Mouse (Mus musculus): Measurements from ENCODE around the gene Zbtb45. TPM values are rescaled to one million over a fixed set of nuclear protein-coding genes. Genes with fewer than 3 reads are reported as not detected.

Zbtb45 gene
- polyA plus RNA-seq, 1 experiment from 2014 or later: 29.6 TPM

- 75% methylated on average over 5 of the region's 5 CpGs for WGBS
- Histone ChIP-seq H3K9ac (ENCODE audit: low read depth, low read length) (no peak overlapping the region), H3K36me3 (ENCODE audit: control insufficient read depth, insufficient read depth, low read length) (no peaks in the 10 kb centered on the region), H3K4me3 (ENCODE audit: low read length) (no peak overlapping the region), H3K9me3 (ENCODE audit: control insufficient read depth, low read length) (no peaks in the 10 kb centered on the region), H3K4me1 (ENCODE audit: control insufficient read depth, insufficient read depth, low read length) (peaks cover 5% of the 10 kb centered on the region; the same call in 1 of the 2 replicates), H3K27me3 (ENCODE audit: control insufficient read depth, insufficient read depth, low read length) (no peaks in the 10 kb centered on the region), H3K27ac (ENCODE audit: low read depth, low read length) (no peak overlapping the region), H3K4me2 (replicated peaks; ENCODE audit: low read depth, low read length) (no peak overlapping the region)
- no peak for ATAC-seq (ENCODE audit: low FRiP score, low TSS enrichment)
These were observed 52.3 kb downstream of the Zbtb45 start for GRCm38 (mm10) chr7:12957511-12957910.

- WGBS: 53% methylated on average over 3 of the region's 3 CpGs
- H3K27me3 ChIP-seq (ENCODE audit: control insufficient read depth, insufficient read depth, low read length): no peaks in the 10 kb centered on the region
- no peak overlapping the region for H3K27ac ChIP-seq (ENCODE audit: low read depth, low read length)
- H3K9me3 ChIP-seq (ENCODE audit: control insufficient read depth, low read length): no peaks in the 10 kb centered on the region
- H3K4me2 ChIP-seq (replicated peaks; ENCODE audit: low read depth, low read length): no peak overlapping the region
- peaks cover 6% of the 10 kb centered on the region; the same call in 1 of the 2 replicates for H3K4me1 ChIP-seq (ENCODE audit: control insufficient read depth, insufficient read depth, low read length)
- no peaks in the 10 kb centered on the region for H3K36me3 ChIP-seq (ENCODE audit: control insufficient read depth, insufficient read depth, low read length)
- H3K9ac ChIP-seq (ENCODE audit: low read depth, low read length): no peak overlapping the region
- no peak for ATAC-seq (ENCODE audit: low FRiP score, low TSS enrichment)
- H3K4me3 ChIP-seq (ENCODE audit: low read length): no peak overlapping the region
These were observed 54.9 kb downstream of the Zbtb45 start for GRCm38 (mm10) chr7:12954896-12955295.

Other genes with a start within 250 kb of the Zbtb45 start
- 6.1 and 9.3 TPM in 2 replicates for gene Zscan18, start 206.4 kb downstream of the Zbtb45 start, polyA plus RNA-seq (2014; fragmentation: Nextera tagmentation; extraction: Ambion mirVana)
- 18.5 and 19.8 TPM in 2 replicates for gene Zfp329, start 191.2 kb downstream of the Zbtb45 start, polyA plus RNA-seq (2014; fragmentation: Nextera tagmentation; extraction: Ambion mirVana)
- 20.9 and 33.2 TPM in 2 replicates for gene Zfp110, start 175.3 kb downstream of the Zbtb45 start, polyA plus RNA-seq (2014; fragmentation: Nextera tagmentation; extraction: Ambion mirVana)
- gene Zfp128, start 128.9 kb downstream of the Zbtb45 start, polyA plus RNA-seq (2014; fragmentation: Nextera tagmentation; extraction: Ambion mirVana): 4.0 and 4.5 TPM in 2 replicates
- 17.7 and 22.1 TPM in 2 replicates for gene Zscan22, start 112.2 kb downstream of the Zbtb45 start, polyA plus RNA-seq (2014; fragmentation: Nextera tagmentation; extraction: Ambion mirVana)
- 1,360 and 1,560 TPM in 2 replicates for gene Rps5, start 87.7 kb downstream of the Zbtb45 start, polyA plus RNA-seq (2014; fragmentation: Nextera tagmentation; extraction: Ambion mirVana)
- 0.47 and 0.76 TPM in 2 replicates for gene Rnf225, start 82.6 kb downstream of the Zbtb45 start, polyA plus RNA-seq (2014; fragmentation: Nextera tagmentation; extraction: Ambion mirVana)
- 6.9 and 9.3 TPM in 2 replicates for gene Zfp324, start 44.2 kb downstream of the Zbtb45 start, polyA plus RNA-seq (2014; fragmentation: Nextera tagmentation; extraction: Ambion mirVana)
- gene Zfp446, start 32.2 kb downstream of the Zbtb45 start, polyA plus RNA-seq (2014; fragmentation: Nextera tagmentation; extraction: Ambion mirVana): 6.2 and 10.7 TPM in 2 replicates
- not detected in 2 replicates for gene Slc27a5, start 11.8 kb downstream of the Zbtb45 start, polyA plus RNA-seq (2014; fragmentation: Nextera tagmentation; extraction: Ambion mirVana)
- 433 and 514 TPM in 2 replicates for gene Trim28, start 10.9 kb downstream of the Zbtb45 start, polyA plus RNA-seq (2014; fragmentation: Nextera tagmentation; extraction: Ambion mirVana)
- gene Chmp2a, start 24.8 kb upstream of the Zbtb45 start, polyA plus RNA-seq (2014; fragmentation: Nextera tagmentation; extraction: Ambion mirVana): 148 and 165 TPM in 2 replicates
- 156 and 199 TPM in 2 replicates for gene Ube2m, start 28.2 kb upstream of the Zbtb45 start, polyA plus RNA-seq (2014; fragmentation: Nextera tagmentation; extraction: Ambion mirVana)
- gene Mzf1, start 44.7 kb upstream of the Zbtb45 start, polyA plus RNA-seq (2014; fragmentation: Nextera tagmentation; extraction: Ambion mirVana): 2.4 and 3.2 TPM in 2 replicates
- gene Vmn1r85, start 85.1 kb upstream of the Zbtb45 start, polyA plus RNA-seq (2014; fragmentation: Nextera tagmentation; extraction: Ambion mirVana): not detected in 2 replicates
- not detected in 2 replicates for gene Vmn1r86, start 109.9 kb upstream of the Zbtb45 start, polyA plus RNA-seq (2014; fragmentation: Nextera tagmentation; extraction: Ambion mirVana)
- not detected in 2 replicates for gene Vmn1r87, start 130.1 kb upstream of the Zbtb45 start, polyA plus RNA-seq (2014; fragmentation: Nextera tagmentation; extraction: Ambion mirVana)
- not detected in 2 replicates for gene Vmn1r88, start 149.5 kb upstream of the Zbtb45 start, polyA plus RNA-seq (2014; fragmentation: Nextera tagmentation; extraction: Ambion mirVana)
- not detected in 2 replicates for gene Vmn1r89, start 203.0 kb upstream of the Zbtb45 start, polyA plus RNA-seq (2014; fragmentation: Nextera tagmentation; extraction: Ambion mirVana)

All from kidney, embryonic 14.5 days (tissue).